Mouse (Mus musculus) spleen, adult 2 months (tissue): ENCODE measurements around the gene Acbd6.

Experiments
- CTCF ChIP-seq: fragments of 200-500 bp; IDR thresholded peaks from 2 replicates; pipeline ENCODE4 v1.5.1; 2011; ENCODE audit warnings: mild to moderate bottlenecking, inconsistent platforms; ENCODE audit not compliant: insufficient read depth, insufficient read length, insufficient replicate concordance; ENCODE audit errors: extremely low read depth
- POLR2A ChIP-seq: fragments of 200-500 bp; IDR thresholded peaks from 2 replicates; pipeline ENCODE4 v1.6.1; 2011; ENCODE audit warnings: low read depth, low read length, inconsistent platforms

DNA sequence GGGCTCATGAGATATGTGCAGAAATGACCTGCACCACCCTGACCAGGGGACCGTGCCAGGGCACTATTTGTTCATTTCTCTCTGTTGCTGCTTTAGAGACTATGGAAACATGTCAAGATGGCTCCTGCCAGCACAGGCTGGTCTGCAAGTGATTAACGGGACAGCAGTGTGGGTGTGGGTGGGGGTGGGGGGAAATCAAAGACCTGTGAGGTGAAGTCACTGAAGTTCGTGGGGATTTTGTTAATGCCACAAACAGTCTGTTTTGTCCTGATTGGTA is 24.3 kb upstream of the Acbd6 start:
- TF ChIP-seq POLR2A (no peak), CTCF (no peak)
